Mouse (Mus musculus) C2C12 (cell line): ENCODE data around the gene Gbx2. TPM values are rescaled to one million over a fixed set of nuclear protein-coding genes. Genes with fewer than 3 reads are reported as not detected.

ENCODE experiments used
- H3K27me3 ChIP-seq: one replicate; pipeline ENCODE4 v1.6.1; 2011; ENCODE audit not compliant: control insufficient read depth, insufficient read depth, insufficient read length
- H3K36me3 ChIP-seq: one replicate; pipeline ENCODE4 v1.6.1; 2011; ENCODE audit not compliant: control insufficient read depth, insufficient read depth
- H3K4me3 ChIP-seq: one replicate; pipeline ENCODE4 v1.5.1; 2011; ENCODE audit warnings: mild to moderate bottlenecking, control low read depth; ENCODE audit not compliant: poor library complexity, insufficient read depth, severe bottlenecking
- H3K79me2 ChIP-seq: one replicate; pipeline ENCODE4 v1.6.1; 2011; ENCODE audit not compliant: control insufficient read depth, insufficient read depth
- H3K79me3 ChIP-seq: one replicate; pipeline ENCODE4 v1.6.1; 2011; ENCODE audit warnings: low read depth, control low read depth
- H3ac ChIP-seq: one replicate; pipeline ENCODE3; 2011; ENCODE audit warnings: low read depth; ENCODE audit not compliant: control insufficient read depth, insufficient read length
- CEBPB ChIP-seq: IDR thresholded peaks from one replicate; pipeline ENCODE4 v1.6.1; 2011; ENCODE audit warnings: low read depth, mild to moderate bottlenecking, control low read depth, moderate library complexity
- CTCF ChIP-seq: IDR thresholded peaks from one replicate; pipeline ENCODE4 v1.5.1; 2011; ENCODE audit not compliant: control insufficient read depth, insufficient read depth, insufficient read length
- FOSL1 ChIP-seq: IDR thresholded peaks from one replicate; pipeline ENCODE4 v1.8.0; 2011; ENCODE audit warnings: mild to moderate bottlenecking, low read length; ENCODE audit not compliant: poor library complexity, insufficient read depth, severe bottlenecking
- MAX ChIP-seq: IDR thresholded peaks from one replicate; pipeline ENCODE4 v1.6.1; 2011; ENCODE audit warnings: mild to moderate bottlenecking, control low read depth
- MYOD1 ChIP-seq: IDR thresholded peaks from one replicate; pipeline ENCODE4 v1.6.1; 2011; ENCODE audit warnings: low read depth; ENCODE audit not compliant: control insufficient read depth, insufficient read length
- MYOG ChIP-seq: IDR thresholded peaks from one replicate; pipeline ENCODE4 v1.6.1; 2011; ENCODE audit not compliant: control insufficient read depth, insufficient read length; ENCODE audit errors: extremely low read depth
- USF1 ChIP-seq: IDR thresholded peaks from one replicate; pipeline ENCODE4 v1.6.1; 2011; ENCODE audit warnings: low read depth, mild to moderate bottlenecking, control low read depth, moderate library complexity
- polyA plus RNA-seq: library from polyadenylated mRNA; unstranded; fragments of >200 nt; fragmentation: generic; extraction: Trizol; gene quantifications from one replicate; pipeline ENCODE4 v1.2.1, GENCODE M21; 2012; ENCODE audit warnings: missing spikeins

Gbx2 gene
- polyA plus RNA-seq, 1 experiment: 0.16 TPM

GRCm38 (mm10) chr1:89922883-89923641, 7.9 kb downstream of the Gbx2 start:
- Histone ChIP-seq H3K79me3 (no peaks in the 10 kb centered on the region), H3K4me3 (no peak overlapping the region), H3ac (no peak overlapping the region), H3K27me3 (peaks cover 70% of the 10 kb centered on the region), H3K36me3 (no peaks in the 10 kb centered on the region), H3K79me2 (no peaks in the 10 kb centered on the region)
- TF ChIP-seq USF1 (no peak), FOSL1 (no peak), MYOD1 (no peak), CTCF (no peak)

- Histone ChIP-seq H3K4me3 (no peak overlapping the region), H3K27me3 (peaks cover 65% of the 10 kb centered on the region), H3K79me2 (no peaks in the 10 kb centered on the region), H3K79me3 (no peaks in the 10 kb centered on the region), H3K36me3 (no peaks in the 10 kb centered on the region), H3ac (no peak overlapping the region)
- TF ChIP-seq USF1 (no peak), MYOD1 (no peak), CTCF (no peak), MYOG (no peak), CEBPB (no peak), MAX (no peak), FOSL1 (no peak)
Observed at GRCm38 (mm10) chr1:89922282-89922681, 8.7 kb downstream of the Gbx2 start.

GRCm38 (mm10) chr1:89921806-89922205, 9.2 kb downstream of the Gbx2 start:
- no peaks in the 10 kb centered on the region for H3K36me3 ChIP-seq
- H3K27me3 ChIP-seq: peaks cover 65% of the 10 kb centered on the region
- no peaks in the 10 kb centered on the region for H3K79me2 ChIP-seq
- no peak for TF ChIP-seq MAX
- no peak for TF ChIP-seq FOSL1
- no peak for TF ChIP-seq MYOG
- no peak for TF ChIP-seq MYOD1
- no peak for TF ChIP-seq CEBPB
- no peak for TF ChIP-seq CTCF
- TF ChIP-seq USF1: no peak
- no peak overlapping the region for H3K4me3 ChIP-seq
- H3K79me3 ChIP-seq: no peaks in the 10 kb centered on the region
- H3ac ChIP-seq: no peak overlapping the region

- peaks cover 48% of the 10 kb centered on the region for H3K27me3 ChIP-seq
- no peaks in the 10 kb centered on the region for H3K79me3 ChIP-seq
- H3ac ChIP-seq: no peak overlapping the region
- H3K36me3 ChIP-seq: no peaks in the 10 kb centered on the region
- TF ChIP-seq CEBPB (no peak), MAX (no peak), MYOD1 (no peak), CTCF (no peak)
- H3K4me3 ChIP-seq: no peak overlapping the region
- no peaks in the 10 kb centered on the region for H3K79me2 ChIP-seq
Observed at GRCm38 (mm10) chr1:89919206-89919605, 11.8 kb downstream of the Gbx2 start.

- Histone ChIP-seq H3K4me3 (no peak overlapping the region), H3K27me3 (peaks cover 37% of the 10 kb centered on the region), H3K79me3 (no peaks in the 10 kb centered on the region), H3K36me3 (no peaks in the 10 kb centered on the region), H3K79me2 (no peaks in the 10 kb centered on the region), H3ac (no peak overlapping the region)
- TF ChIP-seq USF1: no peak
- no peak for TF ChIP-seq MYOG
- no peak for TF ChIP-seq FOSL1
- no peak for TF ChIP-seq CEBPB
- TF ChIP-seq CTCF: no peak
Observed at GRCm38 (mm10) chr1:89918111-89918510, 12.9 kb downstream of the Gbx2 start.

GRCm38 (mm10) chr1:89913611-89914010, 17.4 kb downstream of the Gbx2 start:
- no peaks in the 10 kb centered on the region for H3K36me3 ChIP-seq

More at GRCm38 (mm10) chr1:89913611-89914010, 17.4 kb downstream of the Gbx2 start:
- Histone ChIP-seq H3K27me3 (peaks cover 9% of the 10 kb centered on the region), H3K79me3 (no peaks in the 10 kb centered on the region), H3K4me3 (no peak overlapping the region), H3ac (no peak overlapping the region), H3K79me2 (no peaks in the 10 kb centered on the region)
- TF ChIP-seq CEBPB (no peak), MYOG (no peak), MYOD1 (no peak), USF1 (no peak), CTCF (no peak), MAX (no peak), FOSL1 (no peak)
